Comparison of ENCODE assay signal across 15 mouse cellular contexts in the genomic region with DNA sequence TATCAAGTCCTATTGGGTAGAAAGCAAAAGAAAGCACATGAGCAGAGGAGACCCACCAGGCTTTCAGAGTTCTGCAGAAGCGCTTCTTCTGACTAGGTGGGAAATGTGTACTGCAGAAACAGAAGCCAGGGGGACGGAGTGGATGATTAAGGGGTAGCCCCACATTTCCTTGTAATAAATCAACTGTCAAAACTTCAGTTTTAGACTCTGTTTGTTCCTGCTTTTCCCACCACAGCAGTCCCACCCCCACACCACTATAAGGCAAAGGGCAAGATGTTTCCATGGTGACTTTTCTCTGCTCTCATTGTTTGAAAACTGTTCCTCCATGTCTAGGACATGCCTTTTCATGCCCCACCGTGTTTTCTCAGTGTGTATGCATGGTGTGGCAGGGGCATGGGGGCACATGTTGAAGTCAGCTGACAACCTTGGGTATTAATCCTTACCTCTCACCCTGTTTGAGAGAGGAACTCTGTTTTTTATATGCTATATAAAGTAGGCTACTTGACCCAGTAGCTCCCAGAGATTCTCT.
"Had no signal": no experiment of that assay in that cellular context is flagged by ENCODE, and none has a peak within 500 bp of the region (broad histone marks: within the 10 kb centered on the region; RNA-seq: fewer than 3 reads in every experiment).

No protein-coding gene starts in this region.

- H3K9me3 ChIP-seq: limb, embryonic 15.5 days; liver, embryonic 12.5 days; midbrain, embryonic 10.5 days; neural tube, embryonic 15.5 days had no signal

- H3K9ac ChIP-seq: limb, embryonic 15.5 days; liver, embryonic 12.5 days; lung, embryonic 14.5 days; neural tube, embryonic 15.5 days had no signal

- H3K4me2 ChIP-seq: limb, embryonic 15.5 days; liver, embryonic 12.5 days; lung, embryonic 14.5 days; neural tube, embryonic 15.5 days had no signal

- H3K4me1 ChIP-seq: limb, embryonic 15.5 days; liver, embryonic 12.5 days; midbrain, embryonic 10.5 days had no signal

- H3K4me3 ChIP-seq: limb, embryonic 15.5 days; liver, embryonic 12.5 days; midbrain, embryonic 10.5 days; myocyte; neural tube, embryonic 15.5 days had no signal

- H3K27ac ChIP-seq: limb, embryonic 15.5 days; liver, embryonic 12.5 days; midbrain, embryonic 10.5 days; neural tube, embryonic 15.5 days had no signal

- H3K36me3 ChIP-seq: limb, embryonic 15.5 days; liver, embryonic 12.5 days; midbrain, embryonic 10.5 days; neural tube, embryonic 15.5 days had no signal

- H3K27me3 ChIP-seq: limb, embryonic 15.5 days; liver, embryonic 12.5 days; neural tube, embryonic 15.5 days had no signal

- DNase-seq: kidney, adult 9 months; kidney, postnatal 14 days; layer of hippocampus, adult 9-11 months; layer of hippocampus, postnatal 36 days; lung, embryonic 14.5 days; lung, postnatal 14 days; midbrain, embryonic 14.5 days; thymus, adult 2 months; thymus, postnatal 25 days had no signal

- ATAC-seq: intestine, postnatal 0 days; liver, embryonic 12.5 days had no signal
